Mouse (Mus musculus): ENCODE data around the gene Lsm12. TPM values are rescaled to one million over a fixed set of nuclear protein-coding genes. Genes with fewer than 3 reads are reported as not detected.

Lsm12 gene
- polyA plus RNA-seq (2012; ENCODE audit: insufficient read depth, insufficient read length, missing spikeins): 93.7 and 101 TPM in 2 replicates

- H3K27ac ChIP-seq (replicated peaks; ENCODE audit: low read depth, low read length): peak within 1 kb of the TSS; percentile 93
- H3K4me1 ChIP-seq (ENCODE audit: control insufficient read depth, insufficient read depth, insufficient read length, low read length): 0 out of 2 replicates have a peak, but pooled peaks cover 7% of the 10 kb centered on the region
- H3K4me3 ChIP-seq (ENCODE audit: insufficient read depth, low read depth, low read length): peak within 1 kb of the TSS; percentile 95
Measured at GRCm38 (mm10) chr11:102184646-102185495, at the start of gene Lsm12. Gene Lsm12, minus strand, starts transcription at chr11:102185296.

- H3K27ac ChIP-seq (replicated peaks; ENCODE audit: low read depth, low read length): peak within 1 kb of the TSS; percentile 89
- peaks cover 31% of the 10 kb centered on the region for H3K4me1 ChIP-seq (ENCODE audit: control insufficient read depth, insufficient read depth, insufficient read length, low read length)
- H3K4me3 ChIP-seq (ENCODE audit: insufficient read depth, low read depth, low read length): peak within 1 kb of the TSS; percentile 90
Measured at GRCm38 (mm10) chr11:102230006-102230741, 45.1 kb upstream of the Lsm12 start, which contains the start of gene Hdac5. Gene Hdac5, minus strand, starts transcription at chr11:102230166.

DNA sequence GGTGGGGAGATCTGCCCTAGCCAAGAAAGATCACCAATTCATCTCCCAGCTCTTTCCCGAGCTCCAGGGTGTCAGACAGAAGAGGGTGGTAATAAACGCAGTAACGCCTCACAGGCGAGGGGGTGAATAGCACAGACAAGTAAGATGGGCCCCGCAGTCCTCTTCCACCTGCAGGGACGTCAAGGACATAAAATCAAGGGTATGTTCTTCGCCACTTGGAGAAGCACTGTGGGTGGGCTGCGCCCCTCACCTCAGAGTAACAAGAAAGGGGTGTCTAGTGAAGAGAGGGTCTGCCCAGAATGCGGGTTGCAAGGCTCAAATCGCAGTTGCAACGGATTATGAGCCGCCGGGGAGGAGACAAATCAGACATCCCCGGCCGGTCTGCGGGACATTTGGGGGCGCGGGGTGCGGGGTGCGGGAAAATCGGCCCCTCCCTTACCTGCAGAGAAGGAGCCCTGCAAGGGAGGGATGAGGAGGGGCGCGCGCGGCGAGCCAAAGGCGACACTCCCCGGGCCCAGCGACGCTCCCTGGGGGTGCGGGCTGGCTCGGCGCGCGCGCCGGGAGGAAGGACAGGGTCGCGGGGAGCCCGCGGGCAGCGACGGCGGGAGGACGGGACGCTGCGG lies 44.3 kb upstream of the Lsm12 start:
- peak overlapping the region; percentile 32 for H3K27ac ChIP-seq (replicated peaks; ENCODE audit: low read depth, low read length)
- H3K4me1 ChIP-seq (ENCODE audit: control insufficient read depth, insufficient read depth, insufficient read length, low read length): peaks cover 37% of the 10 kb centered on the region
- H3K4me3 ChIP-seq (ENCODE audit: insufficient read depth, low read depth, low read length): peak overlapping the region; percentile 90

- Histone ChIP-seq H3K4me3 (ENCODE audit: insufficient read depth, low read depth, low read length) (peak overlapping the region; percentile 90), H3K27ac (replicated peaks; ENCODE audit: low read depth, low read length) (peak overlapping the region; percentile 1; the same call in 1 of the 2 replicates), H3K4me1 (ENCODE audit: control insufficient read depth, insufficient read depth, insufficient read length, low read length) (peaks cover 40% of the 10 kb centered on the region)
Measured at GRCm38 (mm10) chr11:102228646-102229268, 43.7 kb upstream of the Lsm12 start.

DNA sequence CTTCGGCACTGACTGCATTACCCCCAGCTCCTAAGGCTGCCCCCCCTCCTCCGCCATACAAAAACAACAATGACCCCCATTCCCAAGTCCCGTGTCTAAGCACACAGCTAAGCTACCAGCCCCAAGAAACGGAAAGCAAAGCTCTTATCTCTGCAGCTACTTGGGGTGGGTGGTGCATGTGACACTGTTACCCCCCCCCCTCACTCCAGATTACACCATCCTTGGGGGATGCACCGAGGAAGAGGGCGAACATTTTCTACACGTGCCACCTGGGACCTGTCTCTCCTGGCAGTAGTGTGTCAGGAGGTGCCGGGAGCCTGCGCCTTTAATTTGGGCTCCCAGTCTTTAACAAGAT lies 43.1 kb upstream of the Lsm12 start:
- Histone ChIP-seq H3K4me1 (ENCODE audit: control insufficient read depth, insufficient read depth, insufficient read length, low read length) (peaks cover 42% of the 10 kb centered on the region), H3K27ac (replicated peaks; ENCODE audit: low read depth, low read length) (peak overlapping the region; percentile 1; the same call in 1 of the 2 replicates), H3K4me3 (ENCODE audit: insufficient read depth, low read depth, low read length) (peak overlapping the region; percentile 90)

DNA sequence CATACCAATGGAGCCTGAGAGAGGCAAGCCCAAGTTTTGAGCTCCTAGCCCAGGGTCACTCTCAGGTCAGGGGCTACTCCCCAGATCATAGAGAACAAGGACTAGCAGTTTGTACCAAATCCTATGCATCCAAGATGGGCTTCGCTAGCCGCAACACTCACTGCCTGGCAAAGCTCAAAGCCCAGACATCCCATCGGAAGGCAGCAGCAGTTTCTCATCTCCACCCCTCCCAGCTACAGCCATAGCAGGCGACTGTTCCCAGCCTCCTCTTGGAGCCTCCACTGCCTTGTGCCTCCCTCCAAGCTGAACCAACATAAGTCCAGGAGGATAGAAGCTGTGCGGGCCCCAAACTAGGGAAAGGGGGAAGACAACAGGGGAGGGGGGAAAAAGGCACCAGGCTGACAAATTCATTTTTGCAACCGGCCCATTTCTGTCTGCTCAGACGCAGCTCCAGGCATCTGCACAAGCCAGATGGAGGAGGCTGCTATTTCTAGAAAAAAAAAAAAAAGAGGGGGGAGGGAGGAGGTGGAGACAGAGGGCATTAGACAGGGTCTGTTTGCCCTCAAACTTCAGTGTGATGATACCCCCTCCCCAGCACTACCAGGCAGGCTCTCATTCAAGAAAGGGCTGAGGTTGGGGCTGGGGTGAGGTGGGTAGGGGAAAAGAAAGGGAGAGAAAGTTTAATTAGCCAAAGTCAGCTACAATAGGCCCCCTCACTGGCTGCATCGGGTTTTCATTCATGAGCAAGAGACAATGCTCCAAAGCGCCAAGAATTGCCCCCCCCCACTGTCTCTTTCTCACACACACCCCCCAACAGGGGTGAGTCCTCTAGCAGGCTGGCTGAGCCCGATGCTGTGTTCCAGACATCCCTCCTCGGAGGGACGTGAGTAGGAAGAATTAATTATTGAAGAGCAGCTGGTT lies 42.4 kb upstream of the Lsm12 start:
- peak overlapping the region; percentile 90 for H3K4me3 ChIP-seq (ENCODE audit: insufficient read depth, low read depth, low read length)
- H3K27ac ChIP-seq (replicated peaks; ENCODE audit: low read depth, low read length): no peak overlapping the region
- peaks cover 47% of the 10 kb centered on the region for H3K4me1 ChIP-seq (ENCODE audit: control insufficient read depth, insufficient read depth, insufficient read length, low read length)

DNA sequence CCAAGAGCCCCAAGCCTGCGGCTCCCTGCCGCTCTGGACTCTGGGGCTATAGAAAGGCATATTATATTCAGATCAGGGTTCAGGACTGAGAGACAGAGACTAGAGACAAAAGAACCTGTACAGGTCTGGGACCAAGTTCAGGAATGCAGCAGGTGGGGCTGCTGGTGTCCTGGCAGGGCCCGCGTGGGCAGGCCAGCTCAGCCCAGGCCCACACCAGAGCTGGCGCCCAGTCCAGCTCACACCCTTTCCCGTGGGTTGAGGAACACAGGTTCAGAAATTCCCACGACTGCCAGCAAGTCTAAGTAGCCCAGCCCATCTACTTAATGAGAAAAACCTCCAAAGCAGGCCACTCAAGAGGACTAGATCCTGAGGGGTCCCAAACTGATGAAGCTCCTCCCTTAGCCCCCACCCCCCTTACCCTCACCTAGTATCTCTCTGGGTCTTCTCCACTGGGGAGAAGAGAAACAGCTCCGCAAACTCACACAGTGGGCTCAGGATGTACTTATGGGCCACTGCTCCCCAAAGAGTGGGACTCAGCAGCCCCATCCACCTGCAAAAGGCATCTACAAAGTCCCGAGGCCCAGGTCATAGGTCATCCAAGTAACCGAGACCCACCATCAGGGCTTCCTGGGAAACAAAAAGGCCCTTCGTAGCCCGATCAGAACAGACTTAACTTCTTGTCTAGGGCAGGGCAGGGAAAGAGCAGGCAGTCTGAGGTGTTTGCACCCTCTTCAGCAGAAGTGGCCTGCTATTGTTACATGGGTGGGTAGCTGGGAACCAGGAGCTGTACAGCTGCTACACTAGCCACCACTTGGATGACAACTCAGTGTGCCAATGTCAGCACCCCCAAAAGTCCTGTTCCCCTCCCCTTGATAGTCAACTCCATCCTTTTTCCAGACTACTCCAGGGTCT lies 41.2 kb upstream of the Lsm12 start:
- no peak overlapping the region for H3K27ac ChIP-seq (replicated peaks; ENCODE audit: low read depth, low read length)
- H3K4me1 ChIP-seq (ENCODE audit: control insufficient read depth, insufficient read depth, insufficient read length, low read length): peaks cover 56% of the 10 kb centered on the region
- no peak overlapping the region; the same call in 1 of the 2 replicates for H3K4me3 ChIP-seq (ENCODE audit: insufficient read depth, low read depth, low read length)

- Histone ChIP-seq H3K4me1 (ENCODE audit: control insufficient read depth, insufficient read depth, insufficient read length, low read length) (peaks cover 67% of the 10 kb centered on the region), H3K27ac (replicated peaks; ENCODE audit: low read depth, low read length) (peak overlapping the region; percentile 24; the same call in 1 of the 2 replicates), H3K4me3 (ENCODE audit: insufficient read depth, low read depth, low read length) (no peak overlapping the region)
Measured at GRCm38 (mm10) chr11:102225221-102225620, 40.1 kb upstream of the Lsm12 start.

DNA sequence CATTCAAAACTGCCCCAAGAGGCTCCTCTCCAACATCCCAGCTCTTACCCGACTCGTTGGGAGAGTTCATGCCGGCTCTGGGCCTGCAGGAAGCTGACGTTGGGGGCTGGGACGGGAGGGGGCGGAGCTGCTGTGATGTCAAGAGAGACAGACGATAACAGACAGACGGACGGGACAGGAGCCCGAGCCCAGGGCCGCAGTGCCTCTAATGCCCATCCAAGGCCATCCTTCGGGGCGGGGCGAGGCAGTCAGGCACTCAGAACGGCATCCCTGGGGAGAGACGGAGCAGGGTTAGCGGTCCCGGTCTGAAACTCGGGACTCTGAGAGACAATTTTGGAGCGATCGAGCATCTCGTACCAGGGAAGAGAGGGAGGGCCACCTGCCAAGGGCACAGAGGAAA lies 39.6 kb upstream of the Lsm12 start:
- Histone ChIP-seq H3K27ac (replicated peaks; ENCODE audit: low read depth, low read length) (peak overlapping the region; percentile 55; the same call in 1 of the 2 replicates), H3K4me1 (ENCODE audit: control insufficient read depth, insufficient read depth, insufficient read length, low read length) (peaks cover 73% of the 10 kb centered on the region), H3K4me3 (ENCODE audit: insufficient read depth, low read depth, low read length) (peak overlapping the region; percentile 41)

DNA sequence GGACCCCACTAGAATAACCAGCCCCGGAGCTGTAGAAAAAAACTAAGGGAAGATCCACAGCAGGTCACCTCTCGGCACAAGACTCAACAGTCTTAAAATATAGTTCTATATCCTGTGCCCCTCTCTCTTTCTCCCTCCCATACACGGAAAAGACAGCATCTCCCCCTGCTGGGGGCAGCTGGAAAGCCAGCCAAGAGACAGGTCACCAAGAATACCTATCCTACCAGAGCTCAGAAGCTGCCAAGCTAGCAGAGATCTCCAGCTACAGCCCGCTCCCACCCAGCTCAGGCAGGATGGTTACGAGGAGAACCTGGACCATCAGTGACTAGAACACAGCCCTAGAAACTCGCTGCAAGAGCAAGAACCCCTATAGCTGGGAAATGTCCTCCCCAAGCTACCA lies 38.1 kb upstream of the Lsm12 start:
- no peak overlapping the region for H3K27ac ChIP-seq (replicated peaks; ENCODE audit: low read depth, low read length)
- no peak overlapping the region for H3K4me3 ChIP-seq (ENCODE audit: insufficient read depth, low read depth, low read length)
- peaks cover 77% of the 10 kb centered on the region for H3K4me1 ChIP-seq (ENCODE audit: control insufficient read depth, insufficient read depth, insufficient read length, low read length)

DNA sequence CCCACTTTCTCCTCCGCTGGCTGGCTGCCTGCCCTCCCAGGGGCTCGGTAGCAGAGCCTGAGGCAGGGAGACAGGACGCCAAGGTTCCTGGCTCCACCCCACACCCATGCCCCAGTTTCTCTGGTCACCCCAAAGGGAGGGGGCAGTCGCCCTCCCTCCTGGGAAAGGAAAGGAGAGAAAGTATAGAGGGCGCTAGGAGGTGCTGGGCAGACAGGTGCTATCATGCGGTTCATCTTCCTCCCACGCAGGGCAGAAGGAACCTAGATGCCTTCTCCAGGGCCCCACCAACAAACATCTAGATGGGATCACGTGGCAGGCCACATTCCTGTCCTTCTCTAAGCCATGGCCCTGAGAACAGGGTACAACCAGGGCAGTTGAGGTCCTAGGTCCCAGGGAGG lies 36.9 kb upstream of the Lsm12 start:
- Histone ChIP-seq H3K4me1 (ENCODE audit: control insufficient read depth, insufficient read depth, insufficient read length, low read length) (peaks cover 78% of the 10 kb centered on the region), H3K27ac (replicated peaks; ENCODE audit: low read depth, low read length) (peak overlapping the region; percentile 81), H3K4me3 (ENCODE audit: insufficient read depth, low read depth, low read length) (no peak overlapping the region)

- no peak overlapping the region for H3K4me3 ChIP-seq (ENCODE audit: insufficient read depth, low read depth, low read length)
- peaks cover 76% of the 10 kb centered on the region for H3K4me1 ChIP-seq (ENCODE audit: control insufficient read depth, insufficient read depth, insufficient read length, low read length)
- H3K27ac ChIP-seq (replicated peaks; ENCODE audit: low read depth, low read length): peak overlapping the region; percentile 81
Measured at GRCm38 (mm10) chr11:102221243-102221953, 36.3 kb upstream of the Lsm12 start.

Data from brown adipose tissue, adult 24 weeks (tissue).